Mouse (Mus musculus) liver, embryonic 12.5 days (tissue): ENCODE data around the gene Pla2g3. TPM values are rescaled to one million over a fixed set of nuclear protein-coding genes. Genes with fewer than 3 reads are reported as not detected.
A peak's percentile ranks its signal among the peaks of the same experiment; 100 is the strongest.

ENCODE experiments used
- ATAC-seq: fragments of 200-750 bp; cut with Nextera tagmentation; 2 replicates; pipeline ENCODE4 v1.8.0; 2017; ENCODE audit warnings: moderate number of reproducible peaks, mild to moderate bottlenecking, moderate library complexity
- H3K27ac ChIP-seq: fragments of 300-500 bp; sonication (generic); 2 replicates; pipeline ENCODE4 v1.5.1; 2016; ENCODE audit warnings: mild to moderate bottlenecking
- H3K27me3 ChIP-seq: fragments of 300-500 bp; sonication (generic); replicated peaks from 2 replicates; pipeline ENCODE4 v1.6.1; 2016; ENCODE audit warnings: mild to moderate bottlenecking, moderate library complexity
- H3K36me3 ChIP-seq: fragments of 300-500 bp; sonication (generic); 2 replicates; pipeline ENCODE4 v1.6.1; 2016; ENCODE audit warnings: mild to moderate bottlenecking, moderate library complexity
- H3K4me1 ChIP-seq: fragments of 300-500 bp; sonication (generic); 2 replicates; pipeline ENCODE4 v1.6.1; 2016
- H3K4me2 ChIP-seq: fragments of 300-500 bp; sonication (generic); 2 replicates; pipeline ENCODE4 v1.6.1; 2016; ENCODE audit warnings: mild to moderate bottlenecking, moderate library complexity
- H3K4me3 ChIP-seq: fragments of 300-500 bp; sonication (generic); 2 replicates; pipeline ENCODE4 v1.5.1; 2016; ENCODE audit warnings: mild to moderate bottlenecking, moderate library complexity
- H3K9ac ChIP-seq: fragments of 300-500 bp; sonication (generic); 2 replicates; pipeline ENCODE4 v1.6.1; 2016; ENCODE audit warnings: mild to moderate bottlenecking, moderate library complexity
- H3K9me3 ChIP-seq: fragments of 300-500 bp; sonication (generic); replicated peaks from 2 replicates; pipeline ENCODE4 v1.6.1; 2016; ENCODE audit warnings: mild to moderate bottlenecking, moderate library complexity
- WGBS: fragments of 180-500 bp; shearing (Covaris S2); methylation state at CpG from one replicate; pipeline ENCODE4 v1.1.7; 2016; ENCODE audit not compliant: insufficient replicate concordance; 5-methylcytosine and 5-hydroxymethylcytosine counted together
- polyA plus RNA-seq: library from polyadenylated mRNA; unstranded; fragments of >200 nt; fragmentation: Nextera tagmentation; extraction: Ambion mirVana; gene quantifications from 2 replicates; pipeline ENCODE4 v1.2.1, GENCODE M21; 2016

The Pla2g3 gene
- 0.06 and 0.24 TPM in 2 replicates for polyA plus RNA-seq

GRCm38 (mm10) chr11:3487952-3488570 is at the start of gene Pla2g3:
Pla2g3 (plus strand) TSS chr11:3488284.
- Histone ChIP-seq H3K4me1 (peaks cover 15% of the 10 kb centered on the region), H3K4me3 (no peak within 1 kb of the TSS), H3K36me3 (no peaks in the 10 kb centered on the region), H3K9me3 (no peaks in the 10 kb centered on the region), H3K9ac (no peak within 1 kb of the TSS), H3K27ac (no peak within 1 kb of the TSS), H3K4me2 (no peak within 1 kb of the TSS), H3K27me3 (no peaks in the 10 kb centered on the region)
- WGBS, result 44% methylated on average over 11 of the region's 11 CpGs
- no peak for ATAC-seq

- ATAC-seq, result no peak
Observed at GRCm38 (mm10) chr11:3441696-3442443, 46.2 kb upstream of the Pla2g3 start.

GRCm38 (mm10) chr11:3442677-3443076 is 45.4 kb upstream of the Pla2g3 start:
- H3K27me3 ChIP-seq, result no peaks in the 10 kb centered on the region
- peaks cover 10% of the 10 kb centered on the region; the same call in 1 of the 2 replicates for H3K4me1 ChIP-seq
- H3K4me3 ChIP-seq, result no peak overlapping the region
- H3K4me2 ChIP-seq, result no peak overlapping the region
- no peaks in the 10 kb centered on the region for H3K36me3 ChIP-seq
- H3K9ac ChIP-seq, result no peak overlapping the region
- H3K27ac ChIP-seq, result no peak overlapping the region
- ATAC-seq, result no peak
- no peaks in the 10 kb centered on the region for H3K9me3 ChIP-seq
- 57% methylated on average over 4 of the region's 4 CpGs for WGBS

More at GRCm38 (mm10) chr11:3441696-3442443, 46.2 kb upstream of the Pla2g3 start:
- no peaks in the 10 kb centered on the region for H3K9me3 ChIP-seq
- no peaks in the 10 kb centered on the region for H3K27me3 ChIP-seq
- no peaks in the 10 kb centered on the region for H3K36me3 ChIP-seq
- no peak overlapping the region for H3K4me2 ChIP-seq
- no peak overlapping the region for H3K4me3 ChIP-seq
- no peak overlapping the region for H3K27ac ChIP-seq
- H3K4me1 ChIP-seq, result peaks cover 7% of the 10 kb centered on the region; the same call in 1 of the 2 replicates
- H3K9ac ChIP-seq, result no peak overlapping the region

- Histone ChIP-seq H3K4me3 (no peak overlapping the region), H3K4me2 (no peak overlapping the region), H3K9ac (no peak overlapping the region), H3K27me3 (no peaks in the 10 kb centered on the region), H3K27ac (no peak overlapping the region), H3K4me1 (peaks cover 11% of the 10 kb centered on the region; the same call in 1 of the 2 replicates), H3K9me3 (no peaks in the 10 kb centered on the region), H3K36me3 (no peaks in the 10 kb centered on the region)
- 88% methylated on average over 2 of the region's 2 CpGs for WGBS
- ATAC-seq, result no peak
Observed at GRCm38 (mm10) chr11:3443091-3443490, 45.0 kb upstream of the Pla2g3 start.

- no peak overlapping the region for H3K4me3 ChIP-seq
- no peak overlapping the region for H3K27ac ChIP-seq
- H3K4me1 ChIP-seq, result peaks cover 11% of the 10 kb centered on the region; the same call in 1 of the 2 replicates
- H3K4me2 ChIP-seq, result no peak overlapping the region
- no peak for ATAC-seq
- no peaks in the 10 kb centered on the region for H3K9me3 ChIP-seq
- WGBS, result 53% methylated on average over 8 of the region's 8 CpGs
- no peaks in the 10 kb centered on the region for H3K36me3 ChIP-seq
- no peak overlapping the region for H3K9ac ChIP-seq
- no peaks in the 10 kb centered on the region for H3K27me3 ChIP-seq
Observed at GRCm38 (mm10) chr11:3444875-3445274, 43.2 kb upstream of the Pla2g3 start.

GRCm38 (mm10) chr11:3451701-3452163 is 36.4 kb upstream of the Pla2g3 start:
- Histone ChIP-seq H3K27ac (peak overlapping the region; percentile 86), H3K27me3 (no peaks in the 10 kb centered on the region), H3K36me3 (peaks cover 17% of the 10 kb centered on the region), H3K4me2 (peak overlapping the region; percentile 98), H3K4me1 (peaks cover 39% of the 10 kb centered on the region), H3K9ac (peak overlapping the region; percentile 81), H3K9me3 (no peaks in the 10 kb centered on the region), H3K4me3 (peak overlapping the region; percentile 81)
- peak; percentile 41 for ATAC-seq
- under 1% methylated on average over 20 of the region's 20 CpGs for WGBS

GRCm38 (mm10) chr11:3452167-3452639 is 35.9 kb upstream of the Pla2g3 start, which contains the start of gene Rnf185:
Rnf185 (minus strand) TSS chr11:3452363.
- Histone ChIP-seq H3K9ac (peak within 1 kb of the TSS; percentile 81), H3K27me3 (no peaks in the 10 kb centered on the region), H3K4me2 (peak within 1 kb of the TSS; percentile 98), H3K4me3 (peak within 1 kb of the TSS; percentile 81), H3K36me3 (peaks cover 17% of the 10 kb centered on the region), H3K9me3 (no peaks in the 10 kb centered on the region), H3K4me1 (peaks cover 39% of the 10 kb centered on the region), H3K27ac (peak within 1 kb of the TSS; percentile 86)
- WGBS, result under 1% methylated on average over 45 of the region's 45 CpGs
- ATAC-seq, result peak; percentile 98

GRCm38 (mm10) chr11:3452769-3453168 is 35.3 kb upstream of the Pla2g3 start:
- peaks cover 17% of the 10 kb centered on the region for H3K36me3 ChIP-seq
- H3K9me3 ChIP-seq, result no peaks in the 10 kb centered on the region
- peak; percentile 9 for ATAC-seq
- H3K4me3 ChIP-seq, result peak overlapping the region; percentile 81
- H3K4me2 ChIP-seq, result peak overlapping the region; percentile 98
- no peaks in the 10 kb centered on the region for H3K27me3 ChIP-seq
- H3K9ac ChIP-seq, result peak overlapping the region; percentile 81
- peak overlapping the region; percentile 86 for H3K27ac ChIP-seq
- WGBS, result 2% methylated on average over 9 of the region's 9 CpGs
- H3K4me1 ChIP-seq, result peaks cover 36% of the 10 kb centered on the region

GRCm38 (mm10) chr11:3453467-3453866 is 34.6 kb upstream of the Pla2g3 start:
- Histone ChIP-seq H3K9me3 (no peaks in the 10 kb centered on the region), H3K4me3 (peak overlapping the region; percentile 81), H3K9ac (no peak overlapping the region), H3K36me3 (peaks cover 17% of the 10 kb centered on the region), H3K27me3 (no peaks in the 10 kb centered on the region), H3K27ac (no peak overlapping the region), H3K4me1 (peaks cover 39% of the 10 kb centered on the region), H3K4me2 (peak overlapping the region; percentile 98)
- ATAC-seq, result no peak
- 51% methylated on average over 6 of the region's 6 CpGs for WGBS

GRCm38 (mm10) chr11:3454506-3454905 is 33.6 kb upstream of the Pla2g3 start:
- Histone ChIP-seq H3K27me3 (no peaks in the 10 kb centered on the region), H3K27ac (no peak overlapping the region), H3K4me3 (no peak overlapping the region), H3K9me3 (no peaks in the 10 kb centered on the region), H3K36me3 (peaks cover 17% of the 10 kb centered on the region), H3K4me2 (no peak overlapping the region), H3K9ac (no peak overlapping the region), H3K4me1 (peaks cover 42% of the 10 kb centered on the region)
- 83% methylated on average over 3 of the region's 3 CpGs for WGBS
- no peak for ATAC-seq

- 29% methylated on average over 1 of the region's 1 CpGs for WGBS
- no peaks in the 10 kb centered on the region for H3K27me3 ChIP-seq
- H3K4me3 ChIP-seq, result no peak overlapping the region
- no peak for ATAC-seq
- peaks cover 32% of the 10 kb centered on the region for H3K4me1 ChIP-seq
- no peak overlapping the region for H3K27ac ChIP-seq
- peaks cover 17% of the 10 kb centered on the region for H3K36me3 ChIP-seq
- no peak overlapping the region for H3K4me2 ChIP-seq
- H3K9me3 ChIP-seq, result no peaks in the 10 kb centered on the region
- no peak overlapping the region for H3K9ac ChIP-seq
Observed at GRCm38 (mm10) chr11:3456354-3456753, 31.7 kb upstream of the Pla2g3 start.
